ENCODE assay signal across 9 mouse cellular contexts in genomic region chr5:64265145-64265544, GRCm38 (mm10).
DNase-seq lines count a peak whose midpoint lies in the region; ATAC-seq and TF ChIP-seq lines count a peak whose summit lies in the region.
"Had no signal": no experiment of that assay in that cellular context is flagged by ENCODE, and none has a peak within 500 bp of the region (broad histone marks: within the 10 kb centered on the region; RNA-seq: fewer than 3 reads in every experiment).

No protein-coding gene starts in this region.

- no peak overlapping the region for H3K9ac ChIP-seq in neural tube, embryonic 15.5 days (replicated peaks)
- H3K9ac ChIP-seq: limb, embryonic 15.5 days had no signal

- H3K4me3 ChIP-seq in cerebellum, adult 2 months (replicated peaks; ENCODE audit: insufficient read depth, low read depth, low read length) = no peak overlapping the region
- H3K4me3 ChIP-seq in layer of hippocampus, adult 2 months = no peak overlapping the region
- H3K4me3 ChIP-seq in neural tube, embryonic 15.5 days (replicated peaks) = no peak overlapping the region
- H3K4me3 ChIP-seq: limb, embryonic 15.5 days had no signal

- no peak for TF ChIP-seq POLR2A in cerebellum, adult 2 months (IDR thresholded peaks at IDR 0.05; ENCODE audit: borderline replicate concordance, insufficient read depth, low read length)

- H3K27me3 ChIP-seq in cerebellum, adult 2 months (ENCODE audit: control insufficient read depth, insufficient read depth, low read length) = no peaks in the 10 kb centered on the region
- H3K27me3 ChIP-seq in neural tube, embryonic 15.5 days (replicated peaks) = no peaks in the 10 kb centered on the region
- H3K27me3 ChIP-seq: limb, embryonic 15.5 days had no signal

- no peak overlapping the region for H3K4me2 ChIP-seq in neural tube, embryonic 15.5 days
- H3K4me2 ChIP-seq: limb, embryonic 15.5 days had no signal

- DNase-seq in cerebellum, adult 2 months = peak in 1 of 2 experiments; percentile 24
- DNase-seq in cerebellum, adult 9-11 months = no peak
- peak; percentile 43 to 73 for DNase-seq in layer of hippocampus, adult 2 months (ENCODE audit: low spot score in 2 of 2)
- no peak for DNase-seq in layer of hippocampus, postnatal 36 days
- peak; percentile 27 for DNase-seq in CD4-positive helper T cell, adult 2 months (ENCODE audit: low read depth, low spot score)
- peak; percentile 32 to 62 for DNase-seq in cerebellum, postnatal 25 days
- peak; percentile 71 for DNase-seq in lung, postnatal 14 days

- H3K36me3 ChIP-seq in neural tube, embryonic 15.5 days = no peaks in the 10 kb centered on the region

- no peak overlapping the region for H3K27ac ChIP-seq in cerebellum, adult 2 months (ENCODE audit: insufficient read depth, low read length)
- no peak overlapping the region for H3K27ac ChIP-seq in layer of hippocampus, adult 2 months
- no peak overlapping the region for H3K27ac ChIP-seq in neural tube, embryonic 15.5 days (replicated peaks)
- H3K27ac ChIP-seq: limb, embryonic 15.5 days had no signal

- TF ChIP-seq CTCF in cerebellum, adult 2 months (IDR thresholded peaks at IDR 0.05; ENCODE audit: borderline replicate concordance, insufficient read depth, low read depth, low read length) = peak; percentile 38; the same call in 1 of the 2 replicates
- TF ChIP-seq CTCF in layer of hippocampus, adult 2 months (conservative IDR thresholded peaks at IDR 0.05) = peak; percentile 97

- H3K4me1 ChIP-seq in cerebellum, adult 2 months (ENCODE audit: control insufficient read depth, insufficient read depth, low read length) = no peaks in the 10 kb centered on the region
- H3K4me1 ChIP-seq in neural tube, embryonic 15.5 days = peaks cover 16% of the 10 kb centered on the region

- 32% methylated on average over 3 of the region's 3 CpGs for WGBS in cerebellum, adult 2 months
- WGBS in neural tube, embryonic 15.5 days = 28% methylated on average over 3 of the region's 3 CpGs

- ATAC-seq in neural tube, embryonic 15.5 days (ENCODE audit: low FRiP score) = no peak

- H3K9me3 ChIP-seq in neural tube, embryonic 15.5 days (replicated peaks) = no peaks in the 10 kb centered on the region
- H3K9me3 ChIP-seq: limb, embryonic 15.5 days had no signal

Comparison
In these comparisons a context has a peak if more than half of its experiments do, and no peak if none do; other contexts are left out.
1. DNase-seq: peak in layer of hippocampus, adult 2 months (2 of 2), CD4-positive helper T cell, adult 2 months (single experiment), cerebellum, postnatal 25 days (2 of 2) and lung, postnatal 14 days (single experiment); none in cerebellum, adult 9-11 months (single experiment) and layer of hippocampus, postnatal 36 days (0 of 2).